Mouse (Mus musculus) G1E (cell line): ENCODE results near the gene Nsd1. TPM values are rescaled to one million over a fixed set of nuclear protein-coding genes. Genes with fewer than 3 reads are reported as not detected.

Experiments
- ATAC-seq: 2 replicates; pipeline ENCODE4 v1.8.0; 2016; ENCODE audit warnings: mild to moderate bottlenecking; ENCODE audit not compliant: insufficient number of reproducible peaks, poor library complexity, low FRiP score, severe bottlenecking; ENCODE audit errors: extremely low read depth
- DNase-seq: peaks from one replicate; pipeline ENCODE4 v3.0.0; 2012; ENCODE audit warnings: low spot score
- H3K27me3 ChIP-seq: 2 replicates; pipeline ENCODE4 v1.6.1; 2012; ENCODE audit warnings: mild to moderate bottlenecking, low read length, inconsistent platforms; ENCODE audit not compliant: insufficient read depth
- H3K36me3 ChIP-seq: replicated peaks from 2 replicates; pipeline ENCODE3; 2012; ENCODE audit warnings: mild to moderate bottlenecking, inconsistent platforms
- H3K4me1 ChIP-seq: 2 replicates; pipeline ENCODE4 v1.6.1; 2012; ENCODE audit warnings: low read depth, low read length, inconsistent platforms, mixed read lengths; ENCODE audit not compliant: insufficient read depth
- H3K4me3 ChIP-seq: 2 replicates; pipeline ENCODE4 v1.5.1; 2012; ENCODE audit warnings: low read depth, mild to moderate bottlenecking, inconsistent platforms, low read length, moderate library complexity, mixed read lengths
- H3K9me3 ChIP-seq: replicated peaks from 2 replicates; pipeline ENCODE4 v1.6.1; 2012; ENCODE audit warnings: inconsistent platforms
- CTCF ChIP-seq: IDR thresholded peaks from 2 replicates; pipeline ENCODE4 v1.5.1; 2012; ENCODE audit warnings: low read depth, low read length, inconsistent platforms, mixed read lengths
- GATA1 ChIP-seq: IDR thresholded peaks from 2 replicates; pipeline ENCODE4 v1.6.1; 2012; ENCODE audit warnings: borderline replicate concordance, low read length, inconsistent platforms, mixed read lengths
- GATA2 ChIP-seq: IDR thresholded peaks from 2 replicates; pipeline ENCODE4 v1.6.1; 2012; ENCODE audit warnings: low read depth, low read length, inconsistent platforms, borderline replicate concordance
- POLR2AphosphoS5 ChIP-seq: IDR thresholded peaks from 2 replicates; pipeline ENCODE4 v1.6.1; 2012; ENCODE audit warnings: low read depth, low read length, inconsistent platforms; ENCODE audit not compliant: insufficient replicate concordance
- TAL1 ChIP-seq: conservative IDR thresholded peaks from 2 replicates; pipeline ENCODE4 v1.6.1; 2012; ENCODE audit warnings: low read depth, low read length, inconsistent platforms, mixed read lengths
- polyA plus RNA-seq: library from polyadenylated mRNA; stranded (reverse); fragments of >175 nt; gene quantifications from 2 replicates; pipeline ENCODE4 v1.2.3, GENCODE M21; 2012
- total RNA-seq, 2 experiments: library from RNA; stranded (forward) in 1 of 2; stranded (reverse) in 1 of 2; fragments of 200-1000 nt in 1 of 2; fragments of >200 nt in 1 of 2; fragmentation: Nextera tagmentation in 1 of 2; gene quantifications; 2 replicates each; pipeline ENCODE4 v1.2.3; 2014 to 2017

Gene Nsd1
- total and polyA plus RNA-seq, 3 experiments: 14.8 to 99.3 (median 64.1) TPM

DNA sequence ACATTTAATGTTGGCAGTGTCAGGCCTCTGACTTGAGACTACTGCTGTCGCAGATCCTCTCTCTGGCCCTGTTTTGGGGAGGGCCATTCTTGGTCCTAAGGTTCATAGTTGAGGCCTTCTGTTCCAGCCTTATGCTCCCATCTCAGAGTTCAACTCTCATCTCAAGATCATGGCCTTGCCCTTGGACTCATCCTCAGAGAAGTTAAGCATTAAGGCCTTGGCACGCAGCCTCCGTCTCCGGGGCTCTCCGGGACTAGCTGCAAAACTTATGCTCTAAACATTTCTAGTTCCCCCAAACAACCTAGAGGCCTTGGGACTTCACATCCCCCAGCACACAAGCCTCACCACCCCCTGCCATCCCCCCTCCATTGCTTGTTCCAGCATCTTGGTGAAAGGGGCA lies 41.3 kb upstream of the Nsd1 start:
- H3K9me3 ChIP-seq: no peaks in the 10 kb centered on the region
- DNase-seq (no peak), ATAC-seq (no peak)
- no peaks in the 10 kb centered on the region for H3K36me3 ChIP-seq
- no peak overlapping the region for H3K4me3 ChIP-seq
- peaks cover 8% of the 10 kb centered on the region for H3K4me1 ChIP-seq
- H3K27me3 ChIP-seq: peaks cover 39% of the 10 kb centered on the region
- TF ChIP-seq GATA2: no peak
- TF ChIP-seq CTCF: no peak
- TF ChIP-seq POLR2AphosphoS5: no peak
- no peak for TF ChIP-seq GATA1
- no peak for TF ChIP-seq TAL1

DNA sequence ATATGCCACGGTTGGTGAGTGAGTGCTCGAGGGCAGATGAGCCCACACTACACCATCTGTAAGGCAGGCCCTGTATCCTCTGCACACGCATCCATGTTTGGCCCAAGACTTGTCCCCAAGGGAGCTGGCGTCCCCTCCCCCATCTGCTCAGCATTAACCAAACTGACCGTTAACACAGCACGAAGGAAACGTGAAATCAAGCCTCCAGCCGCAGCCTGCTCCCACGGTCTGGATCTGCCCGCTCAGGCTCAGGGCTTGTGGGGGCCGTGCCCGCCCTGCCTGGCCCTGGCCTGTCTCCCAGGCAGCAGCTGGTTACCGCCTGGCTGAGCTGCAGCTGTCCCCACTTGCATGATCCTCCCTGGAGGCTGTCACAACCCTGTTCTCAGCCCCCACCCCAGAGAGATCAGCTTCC lies 40.6 kb upstream of the Nsd1 start:
- peaks cover 8% of the 10 kb centered on the region for H3K4me1 ChIP-seq
- no peak for ATAC-seq
- no peak for TF ChIP-seq GATA1
- no peak for TF ChIP-seq CTCF
- TF ChIP-seq GATA2: no peak
- no peak for TF ChIP-seq TAL1
- TF ChIP-seq POLR2AphosphoS5: no peak
- DNase-seq: no peak
- H3K36me3 ChIP-seq: no peaks in the 10 kb centered on the region
- no peaks in the 10 kb centered on the region for H3K9me3 ChIP-seq
- peaks cover 41% of the 10 kb centered on the region for H3K27me3 ChIP-seq
- H3K4me3 ChIP-seq: no peak overlapping the region

DNA sequence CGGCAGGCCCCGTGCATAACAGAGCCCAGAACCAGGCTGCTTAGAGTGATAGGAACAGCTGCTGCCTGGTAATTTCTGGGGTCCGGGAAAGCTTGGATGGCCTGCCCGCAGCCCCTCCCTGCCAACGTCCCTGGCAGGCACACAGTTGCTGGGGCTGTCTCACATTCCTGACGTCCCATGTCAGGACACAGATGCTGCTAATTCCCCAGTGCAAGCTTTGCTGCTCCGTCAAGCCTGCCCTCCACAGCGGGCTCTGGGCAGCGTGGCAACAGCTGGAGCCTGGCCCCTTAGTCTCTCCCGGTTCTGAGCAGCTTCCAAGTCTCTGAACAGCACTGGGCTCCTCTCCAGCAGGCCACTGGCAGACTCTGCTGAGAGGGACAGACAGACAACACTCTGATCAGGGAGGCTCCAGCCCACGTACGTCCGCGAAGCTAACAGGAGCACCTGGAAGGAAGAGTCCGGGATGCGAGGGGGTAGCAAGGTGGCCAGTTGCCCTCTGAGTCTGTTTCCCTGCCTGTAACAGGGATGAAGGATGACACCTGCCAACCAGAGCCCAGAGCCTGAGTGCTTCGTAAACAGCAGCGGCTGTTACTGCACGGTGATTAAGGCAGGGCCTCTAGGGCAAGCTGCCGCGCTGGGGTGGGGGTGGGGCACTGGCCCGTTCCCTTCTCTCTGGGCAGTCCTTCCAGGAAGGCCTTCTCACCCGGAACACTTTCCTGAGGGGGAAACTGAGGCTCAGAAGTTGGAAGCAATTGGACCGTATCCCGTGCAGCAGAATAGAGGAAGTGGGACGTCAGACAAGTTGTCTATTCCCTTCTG lies 37.9 kb upstream of the Nsd1 start:
- TF ChIP-seq CTCF (no peak), POLR2AphosphoS5 (no peak)
- Histone ChIP-seq H3K9me3 (no peaks in the 10 kb centered on the region), H3K4me3 (no peak overlapping the region), H3K36me3 (no peaks in the 10 kb centered on the region), H3K27me3 (peaks cover 38% of the 10 kb centered on the region), H3K4me1 (peaks cover 7% of the 10 kb centered on the region)
- DNase-seq (no peak), ATAC-seq (no peak)

DNA sequence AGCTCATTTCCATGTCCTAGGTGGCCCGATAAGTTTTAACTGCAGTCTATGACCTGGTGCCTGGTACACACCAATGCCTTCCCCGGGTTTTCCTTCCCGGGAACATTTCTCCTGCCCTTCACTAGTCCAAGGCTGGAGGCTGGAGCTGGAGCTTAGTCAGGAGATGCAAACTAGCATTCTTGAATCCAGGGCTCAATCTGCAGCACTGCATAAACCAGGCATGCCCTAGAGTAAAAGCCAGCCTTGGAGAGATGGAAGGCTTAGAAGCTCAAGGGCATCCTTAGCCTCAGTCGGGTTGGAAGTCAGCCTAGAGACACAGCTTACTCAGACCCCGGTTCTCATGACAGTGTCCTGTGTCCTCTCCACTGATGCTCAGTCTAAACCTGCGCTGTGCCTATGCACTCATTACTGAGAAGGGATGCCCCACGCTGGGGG lies 37.2 kb upstream of the Nsd1 start:
- Histone ChIP-seq H3K4me1 (peaks cover under 1% of the 10 kb centered on the region), H3K4me3 (no peak overlapping the region), H3K9me3 (no peaks in the 10 kb centered on the region), H3K27me3 (peaks cover 38% of the 10 kb centered on the region), H3K36me3 (no peaks in the 10 kb centered on the region)
- no peak for ATAC-seq
- TF ChIP-seq TAL1 (no peak), POLR2AphosphoS5 (no peak), CTCF (no peak), GATA2 (no peak), GATA1 (no peak)
- no peak for DNase-seq

DNA sequence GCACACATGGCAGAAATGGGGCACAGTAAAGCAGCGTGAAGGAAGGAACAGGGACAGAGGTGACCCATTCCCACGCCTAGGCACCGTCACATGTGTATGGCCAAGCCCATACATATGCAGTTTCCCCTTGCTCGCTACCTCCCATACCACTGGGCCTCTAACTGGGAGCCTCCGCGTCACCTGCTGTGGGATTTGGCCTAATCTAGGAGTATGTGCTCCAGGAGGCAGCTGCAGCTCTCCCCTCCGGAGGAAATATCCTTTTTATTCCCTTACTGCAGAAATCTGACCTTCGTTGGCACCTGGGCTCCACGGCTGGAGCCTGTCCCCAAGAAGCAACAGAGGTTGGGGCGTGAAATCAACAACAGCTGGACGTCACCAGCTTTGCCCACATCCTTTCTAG lies 35.2 kb upstream of the Nsd1 start:
- no peaks in the 10 kb centered on the region for H3K9me3 ChIP-seq
- H3K4me1 ChIP-seq: no peaks in the 10 kb centered on the region; the same call in 1 of the 2 replicates
- DNase-seq: no peak
- peaks cover 28% of the 10 kb centered on the region for H3K27me3 ChIP-seq
- no peak overlapping the region for H3K4me3 ChIP-seq
- ATAC-seq: no peak
- TF ChIP-seq GATA2: no peak
- no peaks in the 10 kb centered on the region for H3K36me3 ChIP-seq

DNA sequence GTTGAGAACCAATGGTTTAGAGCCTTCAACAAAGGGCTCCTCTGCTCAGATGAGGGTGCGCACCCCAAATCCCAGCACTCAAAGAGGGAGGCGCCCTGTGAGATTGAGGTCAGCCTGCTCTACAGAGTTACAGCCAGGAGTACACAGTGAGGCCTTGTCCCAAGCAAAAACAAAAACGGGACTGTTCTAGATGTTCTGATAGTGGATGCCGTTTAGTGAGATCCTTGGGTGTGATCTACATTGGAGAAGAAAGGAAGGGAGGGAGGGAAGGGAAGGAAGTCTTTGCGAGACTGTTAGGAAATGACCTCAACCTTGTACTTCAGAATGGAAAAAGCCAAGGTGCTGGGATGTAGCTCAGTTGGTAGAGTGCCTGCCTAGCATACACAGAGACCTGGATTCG lies 33.3 kb upstream of the Nsd1 start:
- no peaks in the 10 kb centered on the region for H3K9me3 ChIP-seq
- peaks cover 6% of the 10 kb centered on the region for H3K4me1 ChIP-seq
- TF ChIP-seq GATA1 (no peak), GATA2 (no peak), POLR2AphosphoS5 (no peak), TAL1 (no peak), CTCF (no peak)
- H3K36me3 ChIP-seq: peaks cover 5% of the 10 kb centered on the region
- no peak for DNase-seq
- H3K4me3 ChIP-seq: no peak overlapping the region
- peaks cover 24% of the 10 kb centered on the region for H3K27me3 ChIP-seq
- no peak for ATAC-seq
